Mouse (Mus musculus) liver (tissue): Measurements from ENCODE around the gene Als2cr12.
"Not testable (repeated sequence)": the region's sequence is repeated elsewhere in the genome, so short reads cannot be mapped to it uniquely, and the experiment has no call there.

Experiments used
- DNase-seq: peaks from one replicate; pipeline ENCODE4 v3.0.0-alpha.2; 2020; ENCODE audit warnings: mixed read lengths

The Als2cr12 gene

GRCm38 (mm10) chr1:58609591-58609990 is 86.2 kb downstream of the Als2cr12 start:
- DNase-seq: not testable (repeated sequence)

GRCm38 (mm10) chr1:58603738-58604137 is 92.1 kb downstream of the Als2cr12 start:
- DNase-seq: no peak

GRCm38 (mm10) chr1:58602681-58603080 is 93.1 kb downstream of the Als2cr12 start:
- no peak for DNase-seq
